9 mouse cellular contexts compared by ENCODE assay signal in the genomic region with DNA sequence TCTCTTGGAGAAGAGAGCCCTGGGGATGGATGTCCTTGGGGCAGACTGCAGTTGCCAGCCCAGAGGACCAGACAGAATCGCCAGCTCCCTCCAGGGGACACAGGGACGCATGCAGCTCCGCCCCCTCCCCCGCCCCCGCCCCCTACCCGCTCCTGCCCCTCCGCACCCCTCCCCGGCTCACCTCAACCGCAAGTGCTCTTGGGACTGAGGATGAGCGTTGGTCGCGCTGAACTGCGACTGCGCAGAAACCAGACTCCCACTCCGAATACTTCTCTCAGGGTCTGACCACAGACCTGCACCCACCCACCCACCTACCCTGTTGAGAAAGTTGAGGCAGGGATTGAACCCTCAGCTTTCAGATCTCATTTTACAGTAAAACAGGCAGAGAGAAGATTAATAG. TPM values are rescaled to one million over a fixed set of nuclear protein-coding genes. Genes with fewer than 3 reads are reported as not detected.
DNase-seq lines count a peak whose midpoint lies in the region; ATAC-seq and TF ChIP-seq lines count a peak whose summit lies in the region.
"Had no signal": no experiment of that assay in that cellular context is flagged by ENCODE, and none has a peak within 500 bp of the region (broad histone marks: within the 10 kb centered on the region; RNA-seq: fewer than 3 reads in every experiment).

A gene (plus strand): TSS at position 229 of the 400 bp plus-strand sequence.

- WGBS in heart, embryonic 12.5 days, result 12% methylated on average over 15 of the region's 15 CpGs
- 9% methylated on average over 14 of the region's 15 CpGs for WGBS in forebrain, postnatal 0 days
- WGBS in midbrain, embryonic 12.5 days, result 2% methylated on average over 15 of the region's 15 CpGs

- peak within 1 kb of the TSS; percentile 56 for H3K4me2 ChIP-seq in heart, embryonic 12.5 days
- H3K4me2 ChIP-seq in forebrain, postnatal 0 days (ENCODE audit: low read depth), result peak within 1 kb of the TSS; percentile 28; the same call in 1 of the 2 replicates
- H3K4me2 ChIP-seq in midbrain, embryonic 12.5 days (replicated peaks), result peak within 1 kb of the TSS; percentile 44

- DNase-seq in heart, adult 11 months, result no peak
- DNase-seq in ES-CJ7 (ENCODE audit: low read depth, low spot score), result peak; percentile 88
- DNase-seq in forebrain, postnatal 0 days, result no peak
- no peak for DNase-seq in layer of hippocampus, adult 9-11 months
- no peak for DNase-seq in right cerebral cortex, postnatal 14 days
- DNase-seq in right cerebral cortex, postnatal 25 days, result no peak

- peak within 1 kb of the TSS; percentile 4; the same call in 1 of the 2 replicates for H3K27ac ChIP-seq in heart, embryonic 12.5 days (ENCODE audit: poor library complexity, severe bottlenecking)
- H3K27ac ChIP-seq in forebrain, postnatal 0 days (ENCODE audit: low read depth, low read length), result no peak within 1 kb of the TSS
- no peak within 1 kb of the TSS for H3K27ac ChIP-seq in midbrain, embryonic 12.5 days (replicated peaks)
- H3K27ac ChIP-seq: liver, embryonic 14.5 days had no signal

- H3K4me1 ChIP-seq in heart, embryonic 12.5 days (replicated peaks), result peaks cover 19% of the 10 kb centered on the region
- H3K4me1 ChIP-seq in forebrain, postnatal 0 days (ENCODE audit: insufficient read depth), result no peaks in the 10 kb centered on the region
- H3K4me1 ChIP-seq in midbrain, embryonic 12.5 days, result peaks cover 5% of the 10 kb centered on the region

- no peaks in the 10 kb centered on the region for H3K9me3 ChIP-seq in heart, embryonic 12.5 days (replicated peaks)
- no peaks in the 10 kb centered on the region for H3K9me3 ChIP-seq in forebrain, postnatal 0 days (ENCODE audit: low read length)
- H3K9me3 ChIP-seq in midbrain, embryonic 12.5 days, result no peaks in the 10 kb centered on the region

- ATAC-seq in heart, embryonic 12.5 days (ENCODE audit: insufficient number of reproducible peaks, low FRiP score), result no peak
- ATAC-seq in forebrain, postnatal 0 days, result no peak
- ATAC-seq in midbrain, embryonic 12.5 days (ENCODE audit: low FRiP score, low read depth), result no peak

- no peaks in the 10 kb centered on the region for H3K36me3 ChIP-seq in heart, embryonic 12.5 days
- no peaks in the 10 kb centered on the region for H3K36me3 ChIP-seq in forebrain, postnatal 0 days (ENCODE audit: insufficient read depth)
- H3K36me3 ChIP-seq in midbrain, embryonic 12.5 days, result no peaks in the 10 kb centered on the region

- peak within 1 kb of the TSS; percentile 21 for H3K4me3 ChIP-seq in heart, embryonic 12.5 days
- 0 out of 2 replicates have a peak within 1 kb of the TSS, but pooled peaks have one; percentile 9 for H3K4me3 ChIP-seq in forebrain, postnatal 0 days (ENCODE audit: low read depth, low read length)
- peak within 1 kb of the TSS; percentile 18; the same call in 1 of the 2 replicates for H3K4me3 ChIP-seq in midbrain, embryonic 12.5 days

- H3K27me3 ChIP-seq in heart, embryonic 12.5 days (replicated peaks), result no peaks in the 10 kb centered on the region
- no peaks in the 10 kb centered on the region for H3K27me3 ChIP-seq in forebrain, postnatal 0 days (ENCODE audit: insufficient read depth, low read length)
- H3K27me3 ChIP-seq in midbrain, embryonic 12.5 days, result no peaks in the 10 kb centered on the region; the same call in 1 of the 2 replicates

- H3K9ac ChIP-seq in heart, embryonic 12.5 days, result no peak within 1 kb of the TSS
- no peak within 1 kb of the TSS for H3K9ac ChIP-seq in forebrain, postnatal 0 days
- H3K9ac ChIP-seq in midbrain, embryonic 12.5 days (replicated peaks), result no peak within 1 kb of the TSS
- H3K9ac ChIP-seq: liver, embryonic 14.5 days had no signal

- no peak for TF ChIP-seq CTCF in forebrain, postnatal 0 days (IDR thresholded peaks at IDR 0.05; ENCODE audit: low read depth)

RNA-seq across cellular contexts. Expression of the gene that starts here (rescaled TPM):
- polyA plus RNA-seq in heart, embryonic 12.5 days (2016; fragmentation: Nextera tagmentation; extraction: Ambion mirVana), result 1.2 and 1.7 TPM in 2 replicates
- 1.8 and 3.4 TPM in 2 replicates for total RNA-seq in forebrain, postnatal 0 days (2014; rRNA removed)
- 1.4 and 3.2 TPM in 2 replicates for polyA plus RNA-seq in forebrain, postnatal 0 days (2015; fragmentation: Nextera tagmentation; extraction: Ambion mirVana)
- polyA plus RNA-seq in midbrain, embryonic 12.5 days (2016; fragmentation: Nextera tagmentation; extraction: Ambion mirVana), result 1.4 and 1.8 TPM in 2 replicates
